Mouse (Mus musculus) limb, embryonic 13.5 days (tissue): ENCODE results near the gene Enox2. TPM values are rescaled to one million over a fixed set of nuclear protein-coding genes. Genes with fewer than 3 reads are reported as not detected.

Experiments used
- polyA plus RNA-seq: library from polyadenylated mRNA; unstranded; fragments of >200 nt; fragmentation: Nextera tagmentation; extraction: Ambion mirVana; gene quantifications from 2 replicates; pipeline ENCODE4 v1.2.1, GENCODE M21; 2015

Enox2 gene
- polyA plus RNA-seq, 1 experiment from 2014 or later: 5.7 TPM

Other genes starting within 250 kb of the Enox2 start
- gene Arhgap36, start 175.7 kb upstream of the Enox2 start, polyA plus RNA-seq: 2.2 and 2.8 TPM in 2 replicates